Comparison of ENCODE assay signal across 26 mouse cellular contexts in genomic region chr10:117943702-117944307, GRCm38 (mm10).
DNase-seq lines count a peak whose midpoint lies in the region; ATAC-seq and TF ChIP-seq lines count a peak whose summit lies in the region.
"Had no signal": no experiment of that assay in that cellular context is flagged by ENCODE, and none has a peak within 500 bp of the region (broad histone marks: within the 10 kb centered on the region; RNA-seq: fewer than 3 reads in every experiment).

No protein-coding gene starts in this region.

- ATAC-seq in neutrophil, adult 5-6 weeks (ENCODE audit: extremely low read depth, insufficient number of reproducible peaks, low FRiP score, poor library complexity, severe bottlenecking): peak; percentile 75
- ATAC-seq in forebrain, embryonic 16.5 days: no peak
- no peak for ATAC-seq in forebrain, embryonic 13.5 days
- ATAC-seq: intestine, embryonic 15.5 days; midbrain, embryonic 13.5 days had no signal

- H3K4me3 ChIP-seq in heart, adult 2 months: no peak overlapping the region
- no peak overlapping the region for H3K4me3 ChIP-seq in MEL (ENCODE audit: control insufficient read depth in 1 of 2, insufficient read depth in 1 of 2, low read depth in 2 of 2, low read length in 2 of 2)
- no peak overlapping the region for H3K4me3 ChIP-seq in forebrain, embryonic 16.5 days (replicated peaks; ENCODE audit: low read length)
- no peak overlapping the region for H3K4me3 ChIP-seq in kidney, adult 2 months (ENCODE audit: insufficient read depth, low read depth, low read length)
- H3K4me3 ChIP-seq in forebrain, embryonic 13.5 days: no peak overlapping the region
- H3K4me3 ChIP-seq: embryonic facial prominence, embryonic 12.5 days; gastrocnemius, adult 2 months; hindbrain, embryonic 15.5 days; intestine, embryonic 15.5 days; layer of hippocampus, adult 2 months; limb, embryonic 12.5 days; midbrain, embryonic 13.5 days; myocyte had no signal

- H3K27me3 ChIP-seq in heart, adult 2 months (ENCODE audit: control insufficient read depth, insufficient read depth, low read length): no peaks in the 10 kb centered on the region
- no peaks in the 10 kb centered on the region for H3K27me3 ChIP-seq in MEL (ENCODE audit: control insufficient read depth in 1 of 2, insufficient read depth in 2 of 2, low read length in 2 of 2)
- H3K27me3 ChIP-seq in forebrain, embryonic 16.5 days (replicated peaks; ENCODE audit: control insufficient read depth, insufficient read depth, low read length): no peaks in the 10 kb centered on the region
- H3K27me3 ChIP-seq in kidney, adult 2 months (replicated peaks; ENCODE audit: control insufficient read depth, insufficient read depth, low read length): no peaks in the 10 kb centered on the region
- no peaks in the 10 kb centered on the region for H3K27me3 ChIP-seq in forebrain, embryonic 13.5 days
- H3K27me3 ChIP-seq: embryonic facial prominence, embryonic 12.5 days; hindbrain, embryonic 15.5 days; intestine, embryonic 15.5 days; limb, embryonic 12.5 days; midbrain, embryonic 13.5 days had no signal

- TF ChIP-seq POLR2A in heart, adult 2 months (IDR thresholded peaks at IDR 0.05; ENCODE audit: insufficient read depth, low read depth, low read length): no peak
- no peak for TF ChIP-seq POLR2A in MEL (IDR thresholded peaks at IDR 0.05; ENCODE audit: control insufficient read depth in 1 of 2, insufficient read depth in 1 of 2, low read depth in 1 of 2, low read length in 2 of 2, poor library complexity in 1 of 2)
- TF ChIP-seq POLR2A in kidney, adult 2 months (IDR thresholded peaks at IDR 0.05; ENCODE audit: low read depth, low read length): no peak

- H3K9me3 ChIP-seq in MEL (replicated peaks; ENCODE audit: insufficient read depth, low read length): no peaks in the 10 kb centered on the region
- no peaks in the 10 kb centered on the region for H3K9me3 ChIP-seq in forebrain, embryonic 16.5 days (ENCODE audit: control insufficient read depth, low read length)
- H3K9me3 ChIP-seq in forebrain, embryonic 13.5 days (replicated peaks): no peaks in the 10 kb centered on the region
- H3K9me3 ChIP-seq: embryonic facial prominence, embryonic 12.5 days; hindbrain, embryonic 15.5 days; intestine, embryonic 15.5 days; limb, embryonic 12.5 days; midbrain, embryonic 13.5 days had no signal

- WGBS in heart, adult 2 months: 83% methylated on average over 6 of the region's 6 CpGs
- 86% methylated on average over 6 of the region's 6 CpGs for WGBS in forebrain, embryonic 16.5 days
- 87% methylated on average over 6 of the region's 6 CpGs for WGBS in kidney, adult 2 months
- WGBS in forebrain, embryonic 13.5 days: 89% methylated on average over 6 of the region's 6 CpGs

- no peaks in the 10 kb centered on the region for H3K79me2 ChIP-seq in heart, adult 2 months (replicated peaks; ENCODE audit: control insufficient read depth, insufficient read depth, low read length)
- no peaks in the 10 kb centered on the region for H3K79me2 ChIP-seq in MEL (ENCODE audit: control insufficient read depth, insufficient read depth, low read length, poor library complexity)

- TF ChIP-seq CTCF in heart, adult 2 months (IDR thresholded peaks at IDR 0.05): no peak
- TF ChIP-seq CTCF in MEL (IDR thresholded peaks at IDR 0.05 in 2 of 3, conservative IDR thresholded peaks at IDR 0.05 in 1 of 3; ENCODE audit: control insufficient read depth in 1 of 3, insufficient read depth in 1 of 3, low read depth in 2 of 3, low read length in 3 of 3, poor library complexity in 1 of 3, severe bottlenecking in 1 of 3): no peak
- no peak for TF ChIP-seq CTCF in kidney, adult 2 months (conservative IDR thresholded peaks at IDR 0.05; ENCODE audit: insufficient read depth, insufficient read length, low read depth, low read length)

- H3K4me1 ChIP-seq in heart, adult 2 months (ENCODE audit: control insufficient read depth, insufficient read depth, low read length): peaks cover 20% of the 10 kb centered on the region
- H3K4me1 ChIP-seq in MEL (ENCODE audit: control insufficient read depth in 1 of 2, insufficient read depth in 2 of 2, low read length in 2 of 2): peaks cover 0 to 5% of the 10 kb centered on the region in 2 experiments; a peak in 2 of 4 replicates
- 0 out of 2 replicates have a peak, but pooled peaks cover 2% of the 10 kb centered on the region for H3K4me1 ChIP-seq in forebrain, embryonic 16.5 days (replicated peaks; ENCODE audit: control insufficient read depth, insufficient read depth, low read length)
- H3K4me1 ChIP-seq in kidney, adult 2 months (ENCODE audit: control insufficient read depth, insufficient read depth, low read length): peaks cover 4% of the 10 kb centered on the region; the same call in 1 of the 2 replicates
- no peaks in the 10 kb centered on the region for H3K4me1 ChIP-seq in forebrain, embryonic 13.5 days

- H3K9ac ChIP-seq in heart, adult 2 months (ENCODE audit: low read depth, low read length): no peak overlapping the region
- H3K9ac ChIP-seq in MEL (ENCODE audit: control insufficient read depth, low read depth, low read length, poor library complexity, severe bottlenecking): no peak overlapping the region
- no peak overlapping the region for H3K9ac ChIP-seq in forebrain, embryonic 16.5 days (replicated peaks; ENCODE audit: low read depth, low read length)
- no peak overlapping the region for H3K9ac ChIP-seq in forebrain, embryonic 13.5 days
- H3K9ac ChIP-seq: embryonic facial prominence, embryonic 12.5 days; hindbrain, embryonic 15.5 days; intestine, embryonic 15.5 days; limb, embryonic 12.5 days; midbrain, embryonic 13.5 days had no signal

- peaks cover 14% of the 10 kb centered on the region for H3K36me3 ChIP-seq in heart, adult 2 months (ENCODE audit: control insufficient read depth, insufficient read depth, low read length)
- H3K36me3 ChIP-seq in MEL (ENCODE audit: control insufficient read depth in 1 of 2, insufficient read depth in 2 of 2, low read length in 2 of 2): no peaks in the 10 kb centered on the region; a peak in 2 of 4 replicates
- H3K36me3 ChIP-seq in forebrain, embryonic 16.5 days (ENCODE audit: control insufficient read depth, insufficient read depth): no peaks in the 10 kb centered on the region
- no peaks in the 10 kb centered on the region for H3K36me3 ChIP-seq in kidney, adult 2 months (ENCODE audit: control insufficient read depth, insufficient read depth, low read length)
- H3K36me3 ChIP-seq in forebrain, embryonic 13.5 days (ENCODE audit: poor library complexity, severe bottlenecking): no peaks in the 10 kb centered on the region
- H3K36me3 ChIP-seq: embryonic facial prominence, embryonic 12.5 days; hindbrain, embryonic 15.5 days; intestine, embryonic 15.5 days; limb, embryonic 12.5 days; midbrain, embryonic 13.5 days had no signal

- H3K27ac ChIP-seq in heart, adult 2 months: peak overlapping the region; percentile 45
- H3K27ac ChIP-seq in MEL (ENCODE audit: control insufficient read depth, low read depth, low read length): no peak overlapping the region
- H3K27ac ChIP-seq in forebrain, embryonic 16.5 days (ENCODE audit: low read length): no peak overlapping the region
- no peak overlapping the region for H3K27ac ChIP-seq in kidney, adult 2 months (ENCODE audit: insufficient read depth, low read depth, low read length)
- H3K27ac ChIP-seq in forebrain, embryonic 13.5 days: no peak overlapping the region
- H3K27ac ChIP-seq: embryonic facial prominence, embryonic 12.5 days; gastrocnemius, adult 2 months; hindbrain, embryonic 15.5 days; intestine, embryonic 15.5 days; layer of hippocampus, adult 2 months; limb, embryonic 12.5 days; midbrain, embryonic 13.5 days had no signal

- intact Hi-C loops in heart, adult 2 months (cut with DNase I): loop anchor here (2.0 to 5.0 kb wide), 2 partner anchors 39 to 97 kb away; partner anchors contain the start of gene Rap1b

- DNase-seq in heart, adult 2 months: no peak
- DNase-seq in heart, adult 8-10 months (ENCODE audit: low spot score): no peak
- DNase-seq in MEL (ENCODE audit: low read depth, low spot score): no peak
- DNase-seq in induced T-regulatory cell, adult 2 months (ENCODE audit: low read depth): peak; percentile 59
- no peak for DNase-seq in kidney, adult 2 months
- DNase-seq: adrenal gland, postnatal 36 days; cerebellum, adult 11-12 months; cerebellum, postnatal 14 days; gastrocnemius, adult 2 months; heart, postnatal 36 days; kidney, postnatal 25 days; lung, adult 18-20 months; lung, postnatal 10 days; right cerebral cortex, adult 18-20 months; thymus, postnatal 25 days had no signal

- TF ChIP-seq EP300 in heart, adult 2 months (IDR thresholded peaks at IDR 0.05; ENCODE audit: insufficient read depth, low read depth, low read length): no peak
- TF ChIP-seq EP300 in MEL (IDR thresholded peaks at IDR 0.05; ENCODE audit: low read depth in 1 of 2, low read length in 2 of 2): no peak

- no peak for TF ChIP-seq RAD21 in MEL (IDR thresholded peaks at IDR 0.05; ENCODE audit: low read depth, low read length)

- no peak overlapping the region for H3K4me2 ChIP-seq in forebrain, embryonic 16.5 days (ENCODE audit: low read length)
- no peak overlapping the region for H3K4me2 ChIP-seq in forebrain, embryonic 13.5 days
- H3K4me2 ChIP-seq: embryonic facial prominence, embryonic 12.5 days; hindbrain, embryonic 15.5 days; intestine, embryonic 15.5 days; limb, embryonic 12.5 days; liver, embryonic 11.5 days; midbrain, embryonic 13.5 days had no signal

TF ChIP-seq in MEL, 35 proteins besides CTCF, POLR2A, EP300 and RAD21:
- TF ChIP-seq MYB (IDR thresholded peaks at IDR 0.05; ENCODE audit: low read depth, low read length) (no peak), CHD1 (IDR thresholded peaks at IDR 0.05; ENCODE audit: low read depth, low read length) (no peak), ZNF384 (IDR thresholded peaks at IDR 0.05; ENCODE audit: low read depth, low read length) (peak; percentile 33; the same call in 1 of the 2 replicates), NRF1 (IDR thresholded peaks at IDR 0.05; ENCODE audit: insufficient read depth, low read depth, low read length, poor library complexity, severe bottlenecking) (no peak), E2F4 (IDR thresholded peaks at IDR 0.05; ENCODE audit: borderline replicate concordance, low read depth, low read length) (no peak), SMC3 (IDR thresholded peaks at IDR 0.05; ENCODE audit: low read depth, low read length) (no peak)
